Comparison of ENCODE assay signal across 26 mouse cellular contexts in genomic region chr17:85242109-85242508, GRCm38 (mm10).
DNase-seq lines count a peak whose midpoint lies in the region; ATAC-seq lines count a peak whose summit lies in the region.
"Had no signal": no experiment of that assay in that cellular context is flagged by ENCODE, and none has a peak within 500 bp of the region (broad histone marks: within the 10 kb centered on the region; RNA-seq: fewer than 3 reads in every experiment).

No protein-coding gene starts in this region.

- peaks cover 16% of the 10 kb centered on the region for H3K9me3 ChIP-seq in megakaryocyte, embryonic 14.5 days
- H3K9me3 ChIP-seq: embryonic facial prominence, embryonic 12.5 days; G1E; heart, embryonic 13.5 days; hindbrain, embryonic 12.5 days; limb, embryonic 15.5 days; midbrain, embryonic 15.5 days had no signal

- no peaks in the 10 kb centered on the region for H3K27me3 ChIP-seq in megakaryocyte, embryonic 14.5 days (replicated peaks)
- H3K27me3 ChIP-seq: CH12.LX; embryonic facial prominence, embryonic 12.5 days; heart, embryonic 13.5 days; hindbrain, embryonic 12.5 days; limb, embryonic 15.5 days; midbrain, embryonic 15.5 days; Patski had no signal

- intact Hi-C loops in left cerebral cortex, postnatal 14 days (cut with DNase I) = no loop called here

- H3K36me3 ChIP-seq in megakaryocyte, embryonic 14.5 days (replicated peaks; ENCODE audit: low read length) = no peaks in the 10 kb centered on the region
- H3K36me3 ChIP-seq: embryonic facial prominence, embryonic 12.5 days; G1E; heart, embryonic 13.5 days; hindbrain, embryonic 12.5 days; limb, embryonic 15.5 days; midbrain, embryonic 15.5 days had no signal

- ATAC-seq in megakaryocyte, adult 5-6 weeks (ENCODE audit: poor library complexity, severe bottlenecking) = no peak
- ATAC-seq: intestine, postnatal 0 days; midbrain, embryonic 15.5 days; Patski had no signal

- peak; percentile 4 to 58 for DNase-seq in layer of hippocampus, adult 18-20 months (ENCODE audit: low spot score in 2 of 2)
- DNase-seq in layer of hippocampus, postnatal 25 days (ENCODE audit: extremely low spot score in 1 of 2, low spot score in 1 of 2) = no peak
- DNase-seq in left cerebral cortex, postnatal 14 days (ENCODE audit: low spot score in 2 of 2) = peak; percentile 23 to 42
- peak; percentile 67 for DNase-seq in telencephalon, adult 2 months (ENCODE audit: low read depth, low spot score)
- DNase-seq in urinary bladder, adult 18-20 months (ENCODE audit: low spot score in 2 of 2) = no peak
- DNase-seq: adrenal gland, adult 2 months; B cell, adult 2 months; cerebellum, adult 2 months; cerebellum, postnatal 25 days; gastrocnemius, postnatal 25 days; heart, adult 2 months; heart, postnatal 14 days; kidney, postnatal 25 days; lung, embryonic 14.5 days; thymus, postnatal 25 days had no signal

- peak overlapping the region; percentile 42 for H3K4me3 ChIP-seq in megakaryocyte, embryonic 14.5 days (replicated peaks)
- H3K4me3 ChIP-seq: embryonic facial prominence, embryonic 12.5 days; heart, adult 2 months; heart, embryonic 13.5 days; hindbrain, embryonic 12.5 days; limb, embryonic 15.5 days; midbrain, embryonic 15.5 days had no signal

- no peaks in the 10 kb centered on the region for H3K4me1 ChIP-seq in megakaryocyte, embryonic 14.5 days
- H3K4me1 ChIP-seq: embryonic facial prominence, embryonic 12.5 days; heart, embryonic 13.5 days; hindbrain, embryonic 12.5 days; limb, embryonic 15.5 days; midbrain, embryonic 15.5 days had no signal

Comparison
In these comparisons a context has a peak if more than half of its experiments do, and no peak if none do; other contexts are left out.
1. DNase-seq: peak in layer of hippocampus, adult 18-20 months (2 of 2), left cerebral cortex, postnatal 14 days (2 of 2) and telencephalon, adult 2 months (single experiment); none in layer of hippocampus, postnatal 25 days (0 of 2) and urinary bladder, adult 18-20 months (0 of 2).